Mouse (Mus musculus): Measurements from ENCODE around the gene Baat. TPM values are rescaled to one million over a fixed set of nuclear protein-coding genes. Genes with fewer than 3 reads are reported as not detected.
"Not testable (repeated sequence)": the region's sequence is repeated elsewhere in the genome, so short reads cannot be mapped to it uniquely, and the experiment has no call there.

The Baat gene
- polyA plus RNA-seq, 1 experiment from 2014 or later = not detected

DNA sequence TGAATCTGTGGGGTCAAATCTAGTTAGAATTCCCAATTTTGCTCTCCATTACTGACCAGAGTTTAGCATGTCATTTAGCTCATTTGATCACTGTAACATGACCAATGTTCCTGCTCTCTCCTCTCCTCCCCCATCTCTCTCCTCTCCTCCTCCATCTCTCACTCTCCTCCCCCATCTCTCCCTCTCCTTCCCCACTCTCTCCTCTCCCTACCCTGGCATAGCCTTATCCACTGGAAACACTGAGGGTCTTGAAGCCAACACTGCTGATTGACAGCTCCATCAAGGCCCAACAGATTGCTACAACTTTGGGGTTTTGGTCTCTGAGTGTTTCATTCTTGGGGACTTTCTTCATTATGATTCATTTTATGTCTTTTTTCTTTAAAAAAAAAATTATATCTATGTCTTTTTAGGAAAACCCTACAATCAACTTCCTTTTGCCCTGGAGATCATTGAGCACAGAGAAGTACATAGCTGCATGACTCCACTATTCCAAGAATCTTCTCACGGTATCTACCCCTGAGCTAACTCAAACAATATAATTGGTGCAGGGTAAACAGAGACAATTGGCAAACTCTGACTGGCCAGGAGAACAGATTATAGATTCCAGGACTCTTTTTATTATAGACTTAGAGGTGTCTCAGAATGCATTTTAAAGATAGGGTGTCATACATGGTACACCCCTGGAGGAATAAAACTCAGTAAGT lies 54.4 kb downstream of the Baat start:
- H3K27ac ChIP-seq (replicated peaks; ENCODE audit: low read depth, low read length) = no peak overlapping the region
- no peak overlapping the region for H3K9ac ChIP-seq (replicated peaks; ENCODE audit: low read length)
- WGBS = 69% methylated on average over 1 of the region's 1 CpGs
- no peaks in the 10 kb centered on the region for H3K4me1 ChIP-seq (ENCODE audit: control insufficient read depth, insufficient read depth, low read length)
- H3K4me2 ChIP-seq (ENCODE audit: low read depth, low read length) = no peak overlapping the region
- DNase-seq (ENCODE audit: low spot score) = no peak
- H3K27me3 ChIP-seq (ENCODE audit: control insufficient read depth, insufficient read depth, low read length) = no peaks in the 10 kb centered on the region
- no peaks in the 10 kb centered on the region for H3K36me3 ChIP-seq (replicated peaks; ENCODE audit: control insufficient read depth, insufficient read depth, low read depth, low read length)
- ATAC-seq (replicated peaks; ENCODE audit: insufficient number of reproducible peaks, low FRiP score, low TSS enrichment, low read depth) = no peak
- H3K9me3 ChIP-seq (replicated peaks; ENCODE audit: control insufficient read depth, low read length) = no peaks in the 10 kb centered on the region
- no peak overlapping the region for H3K4me3 ChIP-seq (ENCODE audit: low read depth, low read length)

GRCm38 (mm10) chr4:49451133-49451847 lies 55.1 kb downstream of the Baat start:
- not testable (repeated sequence) for ATAC-seq (replicated peaks; ENCODE audit: insufficient number of reproducible peaks, low FRiP score, low TSS enrichment, low read depth); DNase-seq (ENCODE audit: low spot score); H3K4me1 ChIP-seq (ENCODE audit: control insufficient read depth, insufficient read depth, low read length); H3K27ac ChIP-seq (replicated peaks; ENCODE audit: low read depth, low read length); H3K4me2 ChIP-seq (ENCODE audit: low read depth, low read length); H3K27me3 ChIP-seq (ENCODE audit: control insufficient read depth, insufficient read depth, low read length); H3K4me3 ChIP-seq (ENCODE audit: low read depth, low read length); H3K9ac ChIP-seq (replicated peaks; ENCODE audit: low read length); H3K9me3 ChIP-seq (replicated peaks; ENCODE audit: control insufficient read depth, low read length); H3K36me3 ChIP-seq (replicated peaks; ENCODE audit: control insufficient read depth, insufficient read depth, low read depth, low read length)
- no CpG with 5 or more reads among the region's 1 CpGs for WGBS

Other genes starting within 250 kb of the Baat start
- not detected in 2 replicates for gene Acnat2, start 98.4 kb downstream of the Baat start, polyA plus RNA-seq (2014; fragmentation: Nextera tagmentation; extraction: Ambion mirVana)
- not detected in 2 replicates for gene Acnat1, start 32.6 kb downstream of the Baat start, polyA plus RNA-seq (2014; fragmentation: Nextera tagmentation; extraction: Ambion mirVana)
- gene Mrpl50, start 14.5 kb upstream of the Baat start, polyA plus RNA-seq (2014; fragmentation: Nextera tagmentation; extraction: Ambion mirVana) = 107 and 119 TPM in 2 replicates
- 14.4 and 14.9 TPM in 2 replicates for gene Zfp189, start 14.6 kb upstream of the Baat start, polyA plus RNA-seq (2014; fragmentation: Nextera tagmentation; extraction: Ambion mirVana)
- gene Aldob, start 43.0 kb upstream of the Baat start, polyA plus RNA-seq (2014; fragmentation: Nextera tagmentation; extraction: Ambion mirVana) = not detected in 2 replicates
- gene Tmem246, start 91.3 kb upstream of the Baat start, polyA plus RNA-seq (2014; fragmentation: Nextera tagmentation; extraction: Ambion mirVana) = 16.1 and 17.6 TPM in 2 replicates
- 70.7 and 77.3 TPM in 2 replicates for gene Rnf20, start 125.4 kb upstream of the Baat start, polyA plus RNA-seq (2014; fragmentation: Nextera tagmentation; extraction: Ambion mirVana)
- gene Ppp3r2, start 175.5 kb upstream of the Baat start, polyA plus RNA-seq (2014; fragmentation: Nextera tagmentation; extraction: Ambion mirVana) = not detected in 2 replicates

Data from embryonic facial prominence, embryonic 11.5 days (tissue).